Mouse (Mus musculus) thymus, adult 2 months (tissue): ENCODE measurements at regions not wholly inside any gene's neighbourhood (a gene's known extent, or its start where the extent isn't known, plus 50 kb on each side); places are given as distances from the start of the nearest gene placed in this dataset.
A peak's percentile ranks its signal among the peaks of the same experiment; 100 is the strongest.

Experiments used
- DNase-seq: peaks from one replicate; pipeline ENCODE4 v3.0.0; 2021
- H3K27ac ChIP-seq: fragments of 200-500 bp; 2 replicates; pipeline ENCODE4 v1.5.1; 2012; ENCODE audit warnings: low read length, control low read depth; ENCODE audit not compliant: control insufficient read depth, insufficient read depth
- H3K27me3 ChIP-seq: fragments of 200-500 bp; 2 replicates; pipeline ENCODE4 v1.6.1; 2012; ENCODE audit warnings: mild to moderate bottlenecking, low read length, moderate library complexity, mixed read lengths; ENCODE audit not compliant: control insufficient read depth, insufficient read depth
- H3K36me3 ChIP-seq: fragments of 200-500 bp; 2 replicates; pipeline ENCODE4 v1.6.1; 2012; ENCODE audit warnings: mild to moderate bottlenecking, low read length, moderate library complexity; ENCODE audit not compliant: control insufficient read depth, insufficient read depth
- H3K4me1 ChIP-seq: fragments of 200-500 bp; replicated peaks from 2 replicates; pipeline ENCODE4 v1.6.1; 2012; ENCODE audit warnings: low read length; ENCODE audit not compliant: control insufficient read depth, insufficient read depth
- H3K4me3 ChIP-seq: fragments of 200-500 bp; 2 replicates; pipeline ENCODE4 v1.5.1; 2012; ENCODE audit warnings: mild to moderate bottlenecking, low read length, control low read depth, moderate library complexity; ENCODE audit not compliant: control insufficient read depth, insufficient read depth
- CTCF ChIP-seq: fragments of 200-500 bp; IDR thresholded peaks from 2 replicates; pipeline ENCODE4 v1.5.1; 2012; ENCODE audit warnings: mild to moderate bottlenecking, control low read depth, low read length, moderate library complexity, borderline replicate concordance; ENCODE audit not compliant: control insufficient read depth, poor library complexity, insufficient read depth; ENCODE audit errors: extremely low read depth
- POLR2A ChIP-seq: fragments of 200-500 bp; IDR thresholded peaks from 2 replicates; pipeline ENCODE4 v1.6.1; 2012; ENCODE audit warnings: mild to moderate bottlenecking, low read length, control low read depth, moderate library complexity; ENCODE audit not compliant: control insufficient read depth, poor library complexity, insufficient read depth; ENCODE audit errors: extremely low read depth
- WGBS: fragments of 180-500 bp; shearing (Covaris S2); methylation state at CpG from one replicate; pipeline ENCODE4 v1.1.7; 2018; 5-methylcytosine and 5-hydroxymethylcytosine counted together

- Histone ChIP-seq H3K27ac (no peak overlapping the region), H3K27me3 (no peaks in the 10 kb centered on the region), H3K4me3 (no peak overlapping the region), H3K36me3 (no peaks in the 10 kb centered on the region), H3K4me1 (peaks cover 18% of the 10 kb centered on the region)
- TF ChIP-seq POLR2A (no peak), CTCF (no peak)
- WGBS, result 92% methylated on average over 13 of the region's 13 CpGs
- no peak for DNase-seq
Measured at GRCm38 (mm10) chr11:19826481-19827185, 97.5 kb upstream of the Spred2 start.

DNA sequence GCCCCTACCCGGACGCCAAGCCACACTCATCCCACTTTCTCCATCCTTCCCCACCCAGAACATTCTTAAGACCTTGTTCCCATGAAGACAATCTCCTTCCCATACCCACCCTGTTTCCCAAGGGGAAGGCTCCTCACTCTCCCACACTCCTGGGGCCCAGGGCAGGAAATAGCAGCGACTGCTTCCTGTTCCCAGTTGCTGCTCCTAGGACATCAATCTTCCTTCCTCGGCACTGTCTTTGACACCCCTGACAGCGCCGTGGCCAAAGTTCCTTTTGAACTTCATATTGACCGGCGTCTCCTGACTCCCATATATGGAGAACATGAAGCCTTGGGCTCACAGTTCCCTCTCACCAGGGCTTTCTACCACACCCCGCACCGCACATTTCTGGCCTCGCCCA, 96.2 kb upstream of the Spred2 start:
- WGBS, result 77% methylated on average over 11 of the region's 11 CpGs
- Histone ChIP-seq H3K4me1 (peaks cover 18% of the 10 kb centered on the region), H3K27me3 (no peaks in the 10 kb centered on the region), H3K4me3 (no peak overlapping the region), H3K27ac (no peak overlapping the region), H3K36me3 (no peaks in the 10 kb centered on the region)
- TF ChIP-seq POLR2A, result no peak
- no peak for TF ChIP-seq CTCF
- DNase-seq, result no peak

- Histone ChIP-seq H3K27me3 (no peaks in the 10 kb centered on the region), H3K4me3 (no peak overlapping the region), H3K4me1 (peaks cover 18% of the 10 kb centered on the region), H3K27ac (peak overlapping the region; percentile 84; the same call in 1 of the 2 replicates), H3K36me3 (no peaks in the 10 kb centered on the region)
- TF ChIP-seq POLR2A (no peak), CTCF (no peak)
- 96% methylated on average over 8 of the region's 8 CpGs for WGBS
- no peak for DNase-seq
Measured at GRCm38 (mm10) chr11:19828959-19829401, 95.2 kb upstream of the Spred2 start.

GRCm38 (mm10) chr11:19829564-19830279, 94.5 kb upstream of the Spred2 start:
- peaks cover 18% of the 10 kb centered on the region for H3K4me1 ChIP-seq
- 59% methylated on average over 9 of the region's 9 CpGs for WGBS
- TF ChIP-seq POLR2A (no peak), CTCF (no peak)
- H3K36me3 ChIP-seq, result no peaks in the 10 kb centered on the region
- H3K27me3 ChIP-seq, result no peaks in the 10 kb centered on the region
- no peak for DNase-seq
- peak overlapping the region; percentile 84 for H3K27ac ChIP-seq
- H3K4me3 ChIP-seq, result no peak overlapping the region

DNA sequence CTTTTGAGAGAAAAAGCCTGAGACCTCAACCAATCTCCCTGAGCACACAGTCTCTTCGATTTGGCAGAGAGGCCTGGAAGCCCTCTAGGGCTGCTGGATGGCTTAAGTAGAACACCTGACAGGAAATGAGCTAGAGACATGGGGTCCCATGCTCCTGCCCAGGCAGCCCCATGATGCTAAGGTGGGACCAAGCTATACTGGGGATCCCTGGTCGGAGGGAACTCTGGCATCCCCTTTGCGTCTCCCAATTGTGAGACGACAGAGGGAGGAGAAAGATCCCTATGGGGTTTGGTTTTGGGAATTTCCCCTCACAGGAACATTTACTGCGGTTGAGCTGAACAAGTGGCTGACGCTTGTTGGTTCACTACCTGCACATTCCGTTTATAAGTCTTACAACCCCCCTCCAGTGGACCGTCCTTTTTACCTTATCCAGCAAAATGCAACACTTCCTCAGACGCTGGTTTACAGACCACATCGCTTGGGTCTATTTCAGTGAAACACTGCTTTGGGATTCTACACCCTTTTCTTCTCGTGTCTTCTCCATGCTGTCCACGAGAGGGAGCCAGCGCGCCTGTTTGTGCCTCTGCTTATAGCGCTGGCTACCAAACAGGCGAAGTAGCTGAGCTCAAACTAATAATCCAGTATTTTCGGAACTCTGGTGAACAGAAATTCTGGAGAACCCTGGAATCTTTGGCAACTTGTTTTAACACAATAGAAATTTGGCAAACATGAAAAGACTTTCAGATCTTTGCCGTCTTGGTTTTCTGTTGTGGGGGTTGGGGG, 93.7 kb upstream of the Spred2 start:
- no peaks in the 10 kb centered on the region for H3K36me3 ChIP-seq
- H3K4me1 ChIP-seq, result peaks cover 18% of the 10 kb centered on the region
- H3K27ac ChIP-seq, result peak overlapping the region; percentile 84
- 19% methylated on average over 18 of the region's 18 CpGs for whole genome bisulfite sequencing
- peak; percentile 78 for DNase-seq
- no peak overlapping the region for H3K4me3 ChIP-seq
- peak; percentile 76; the same call in 1 of the 2 replicates for TF ChIP-seq CTCF
- TF ChIP-seq POLR2A, result no peak
- H3K27me3 ChIP-seq, result no peaks in the 10 kb centered on the region

DNA sequence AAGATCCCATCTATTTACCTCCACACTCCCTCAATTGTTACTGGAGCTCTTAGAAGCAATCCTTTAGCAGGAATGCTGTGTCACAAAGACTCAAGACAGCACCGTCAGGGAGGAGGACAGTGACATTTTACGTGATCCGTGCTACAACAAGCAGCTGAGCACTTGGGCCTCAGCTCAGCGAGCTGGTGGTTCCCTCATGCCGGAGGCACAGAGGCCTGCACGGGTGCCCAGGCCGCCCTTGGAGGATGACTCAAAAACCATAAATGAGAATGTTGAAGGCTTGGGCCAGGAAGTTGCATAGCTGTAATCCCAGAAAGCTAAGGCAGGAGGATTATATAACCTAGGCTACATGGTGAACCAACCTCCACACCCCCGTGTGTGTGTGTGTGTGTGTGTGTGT, 89.6 kb upstream of the Spred2 start:
- Histone ChIP-seq H3K4me1 (peaks cover 9% of the 10 kb centered on the region), H3K27ac (no peak overlapping the region), H3K27me3 (no peaks in the 10 kb centered on the region), H3K36me3 (no peaks in the 10 kb centered on the region), H3K4me3 (no peak overlapping the region)
- WGBS, result 94% methylated on average over 8 of the region's 8 CpGs
- TF ChIP-seq POLR2A (no peak), CTCF (no peak)
- no peak for DNase-seq
